Mouse (Mus musculus): ENCODE results near the gene Gm47995.

Gene Gm47995

GRCm38 (mm10) chr1:151186879-151187424, 11.3 kb upstream of the Gm47995 start:
- WGBS = 78% methylated on average over 4 of the region's 4 CpGs

- 85% methylated on average over 4 of the region's 4 CpGs for WGBS
Observed at GRCm38 (mm10) chr1:151188469-151188868, 9.8 kb upstream of the Gm47995 start.

- WGBS = 100% methylated on average over 2 of the region's 7 CpGs
Observed at GRCm38 (mm10) chr1:151192075-151192474, 6.2 kb upstream of the Gm47995 start, which contains the start of gene Gm8947. Gm8947 (plus strand) TSS chr1:151192376.

GRCm38 (mm10) chr1:151192739-151193138, 5.5 kb upstream of the Gm47995 start:
- 91% methylated on average over 15 of the region's 15 CpGs for WGBS

GRCm38 (mm10) chr1:151195986-151196385, 2.3 kb upstream of the Gm47995 start:
- 84% methylated on average over 4 of the region's 4 CpGs for WGBS

GRCm38 (mm10) chr1:151196690-151197089, 1.6 kb upstream of the Gm47995 start:
- 97% methylated on average over 3 of the region's 3 CpGs for WGBS

- 79% methylated on average over 4 of the region's 5 CpGs for WGBS
Observed at GRCm38 (mm10) chr1:151202771-151203170, 4.5 kb downstream of the Gm47995 start.

GRCm38 (mm10) chr1:151203818-151204217, 5.6 kb downstream of the Gm47995 start, which contains the start of gene 3110040M04Rik:
3110040M04Rik (plus strand) TSS chr1:151204121.
- no CpG with 5 or more reads among the region's 6 CpGs for WGBS

GRCm38 (mm10) chr1:151208493-151208892, 10.2 kb downstream of the Gm47995 start:
- 65% methylated on average over 4 of the region's 5 CpGs for WGBS

GRCm38 (mm10) chr1:151209824-151210355, 11.6 kb downstream of the Gm47995 start, which contains the start of gene Gm47996:
Gm47996 (plus strand) TSS chr1:151210131.
- 98% methylated on average over 4 of the region's 8 CpGs for WGBS

GRCm38 (mm10) chr1:151211666-151212065, 13.4 kb downstream of the Gm47995 start:
- 98% methylated on average over 5 of the region's 5 CpGs for WGBS

- WGBS = 73% methylated on average over 2 of the region's 2 CpGs
Observed at GRCm38 (mm10) chr1:151214862-151215261, 16.6 kb downstream of the Gm47995 start.

GRCm38 (mm10) chr1:151215985-151216384, 17.7 kb downstream of the Gm47995 start:
- WGBS = 80% methylated on average over 1 of the region's 1 CpGs

GRCm38 (mm10) chr1:151216417-151216816, 18.2 kb downstream of the Gm47995 start:
- WGBS = 92% methylated on average over 3 of the region's 3 CpGs

GRCm38 (mm10) chr1:151219045-151219444, 20.8 kb downstream of the Gm47995 start:
- WGBS = 97% methylated on average over 5 of the region's 5 CpGs

GRCm38 (mm10) chr1:151220098-151220497, 21.9 kb downstream of the Gm47995 start:
- 80% methylated on average over 7 of the region's 7 CpGs for WGBS

- 95% methylated on average over 10 of the region's 10 CpGs for WGBS
Observed at GRCm38 (mm10) chr1:151222561-151223267, 24.5 kb downstream of the Gm47995 start.

- WGBS = 84% methylated on average over 1 of the region's 1 CpGs
Observed at GRCm38 (mm10) chr1:151223377-151223776, 25.1 kb downstream of the Gm47995 start.

GRCm38 (mm10) chr1:151224536-151224935, 26.3 kb downstream of the Gm47995 start:
- WGBS = 98% methylated on average over 1 of the region's 1 CpGs

GRCm38 (mm10) chr1:151227506-151227905, 29.3 kb downstream of the Gm47995 start:
- WGBS = 83% methylated on average over 8 of the region's 8 CpGs

GRCm38 (mm10) chr1:151228320-151228989, 30.2 kb downstream of the Gm47995 start:
- WGBS = 86% methylated on average over 1 of the region's 1 CpGs

GRCm38 (mm10) chr1:151232346-151232745, 34.1 kb downstream of the Gm47995 start:
- WGBS = 91% methylated on average over 3 of the region's 3 CpGs
